Comparison of ENCODE assay signal across 8 mouse cellular contexts in the genomic region with DNA sequence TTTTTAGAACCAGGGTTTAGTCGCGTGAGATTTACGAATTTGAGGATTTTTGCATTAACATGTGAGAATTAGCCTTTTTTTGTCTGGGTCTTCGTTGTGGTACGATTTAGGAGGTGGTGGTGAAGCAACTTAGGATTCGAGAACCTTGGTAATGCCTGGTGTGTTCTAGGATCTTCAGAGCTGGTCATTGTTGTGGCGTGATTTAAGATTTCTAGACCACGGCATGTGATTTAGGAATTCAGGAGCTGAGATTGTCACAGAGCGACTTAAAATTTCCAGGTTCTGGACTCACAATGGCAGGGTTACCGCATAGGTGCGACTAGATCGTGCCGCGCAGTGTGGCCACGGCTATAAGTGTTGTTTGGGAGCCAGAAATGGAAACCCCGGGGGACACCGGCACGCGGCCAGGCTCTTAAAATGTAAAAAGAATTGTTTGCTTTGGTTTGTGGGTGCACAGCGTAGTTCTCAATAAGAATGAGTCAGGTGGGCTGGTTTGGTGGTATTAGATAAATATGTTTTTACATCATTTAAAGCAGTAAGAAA. TPM values are rescaled to one million over a fixed set of nuclear protein-coding genes. Genes with fewer than 3 reads are reported as not detected.
DNase-seq lines count a peak whose midpoint lies in the region; ATAC-seq and TF ChIP-seq lines count a peak whose summit lies in the region.

No protein-coding gene starts in this region.

- no peaks in the 10 kb centered on the region for H3K4me1 ChIP-seq in heart, adult 2 months (ENCODE audit: control insufficient read depth, insufficient read depth, low read length)
- H3K4me1 ChIP-seq in heart, embryonic 15.5 days (replicated peaks), result peaks cover 6% of the 10 kb centered on the region; the same call in 1 of the 2 replicates
- 0 out of 2 replicates have a peak, but pooled peaks cover 3% of the 10 kb centered on the region for H3K4me1 ChIP-seq in liver, postnatal 0 days (ENCODE audit: insufficient read depth)

- no peak for TF ChIP-seq CTCF in heart, adult 2 months (IDR thresholded peaks at IDR 0.05)
- no peak for TF ChIP-seq CTCF in liver, postnatal 0 days (IDR thresholded peaks at IDR 0.05; ENCODE audit: low read depth)

- peak overlapping the region; percentile 32 for H3K27ac ChIP-seq in heart, adult 2 months
- peak overlapping the region; percentile 84 for H3K27ac ChIP-seq in heart, embryonic 15.5 days
- H3K27ac ChIP-seq in liver, postnatal 0 days (ENCODE audit: low read depth), result no peak overlapping the region

- 54% methylated on average over 20 of the region's 20 CpGs for WGBS in heart, adult 2 months
- 42% methylated on average over 20 of the region's 20 CpGs for WGBS in heart, embryonic 15.5 days
- 52% methylated on average over 20 of the region's 20 CpGs for WGBS in liver, postnatal 0 days (ENCODE audit: insufficient replicate concordance)

- no peaks in the 10 kb centered on the region for H3K27me3 ChIP-seq in heart, adult 2 months (ENCODE audit: control insufficient read depth, insufficient read depth, low read length)
- H3K27me3 ChIP-seq in heart, embryonic 15.5 days, result no peaks in the 10 kb centered on the region
- H3K27me3 ChIP-seq in liver, postnatal 0 days (ENCODE audit: insufficient read depth, low read length), result peaks cover 45% of the 10 kb centered on the region

- peak overlapping the region; percentile 69 for H3K4me2 ChIP-seq in heart, embryonic 15.5 days
- H3K4me2 ChIP-seq in liver, postnatal 0 days (ENCODE audit: low read depth, low read length), result peak overlapping the region; percentile 59; the same call in 1 of the 2 replicates

- peaks cover 22% of the 10 kb centered on the region for H3K9me3 ChIP-seq in heart, embryonic 15.5 days (replicated peaks)
- H3K9me3 ChIP-seq in liver, postnatal 0 days (ENCODE audit: low read length), result peaks cover 10% of the 10 kb centered on the region

- DNase-seq in heart, adult 2 months, result no peak
- no peak for DNase-seq in heart, postnatal 25 days (ENCODE audit: low spot score)
- DNase-seq in R1 (ENCODE audit: low read depth, low spot score), result peak; percentile 41
- no peak for DNase-seq in liver, postnatal 0 days
- no peak for DNase-seq in adrenal gland, postnatal 36 days
- DNase-seq in frontal cortex, postnatal 36 days (ENCODE audit: low spot score in 2 of 2), result no peak

- no peak for TF ChIP-seq EP300 in heart, adult 2 months (IDR thresholded peaks at IDR 0.05; ENCODE audit: insufficient read depth, low read depth, low read length)
- TF ChIP-seq EP300 in liver, postnatal 0 days (IDR thresholded peaks at IDR 0.05; ENCODE audit: low read depth), result no peak

- no peak for ATAC-seq in heart, embryonic 15.5 days (replicated peaks; ENCODE audit: insufficient number of reproducible peaks, insufficient read depth, low FRiP score, low read depth)
- ATAC-seq in liver, postnatal 0 days, result no peak
- no peak for ATAC-seq in frontal cortex, adult (ENCODE audit: low TSS enrichment)

- intact Hi-C loops in heart, adult 2 months (cut with DNase I), result no loop called here
- intact Hi-C loops in heart, postnatal 25 days (cut with DNase I), result no loop called here

- peak overlapping the region; percentile 61 for H3K4me3 ChIP-seq in heart, adult 2 months
- peak overlapping the region; percentile 70 for H3K4me3 ChIP-seq in heart, embryonic 15.5 days
- H3K4me3 ChIP-seq in liver, postnatal 0 days (ENCODE audit: low read depth, low read length), result peak overlapping the region; percentile 41

- no peak overlapping the region; the same call in 1 of the 2 replicates for H3K9ac ChIP-seq in heart, adult 2 months (ENCODE audit: low read depth, low read length)
- peak overlapping the region; percentile 70 for H3K9ac ChIP-seq in heart, embryonic 15.5 days
- no peak overlapping the region for H3K9ac ChIP-seq in liver, postnatal 0 days (replicated peaks)

- no peak for TF ChIP-seq POLR2A in heart, adult 2 months (IDR thresholded peaks at IDR 0.05; ENCODE audit: insufficient read depth, low read depth, low read length)

- no peaks in the 10 kb centered on the region for H3K36me3 ChIP-seq in heart, adult 2 months (ENCODE audit: control insufficient read depth, insufficient read depth, low read length)
- H3K36me3 ChIP-seq in heart, embryonic 15.5 days, result peaks cover 20% of the 10 kb centered on the region
- no peaks in the 10 kb centered on the region for H3K36me3 ChIP-seq in liver, postnatal 0 days (replicated peaks; ENCODE audit: insufficient read depth, low read length)

- no peaks in the 10 kb centered on the region for H3K79me2 ChIP-seq in heart, adult 2 months (replicated peaks; ENCODE audit: control insufficient read depth, insufficient read depth, low read length)

RNA-seq across cellular contexts. Expression of a gene that starts 15.2 kb away (rescaled TPM):
- 1 to 10 TPM; 6.2 to 8.3 TPM for total RNA-seq in heart, adult 2 months (2021)
- 19.5 and 28.1 TPM in 2 replicates for polyA plus RNA-seq in heart, adult 2 months (2012; rRNA removed)
- 10 to 100 TPM; 12.3 to 15.2 TPM for total RNA-seq in heart, postnatal 25 days (2021)
- 1,527 and 1,993 TPM in 2 replicates for polyA plus RNA-seq in heart, embryonic 15.5 days (2015; fragmentation: Nextera tagmentation; extraction: Ambion mirVana)
- 117 and 119 TPM in 2 replicates for polyA plus RNA-seq in liver, postnatal 0 days (2015; fragmentation: Nextera tagmentation; extraction: Ambion mirVana)
- 10 to 100 TPM; 54.1 to 68.9 TPM for total RNA-seq in adrenal gland, postnatal 36 days (2021)

RNA-seq across cellular contexts. Expression of a gene that starts 45.0 kb away (rescaled TPM):
- 1 to 10 TPM; 1.3 to 1.4 TPM for total RNA-seq in heart, adult 2 months (2021)
- polyA plus RNA-seq in heart, adult 2 months (2012; rRNA removed), result 1.9 and 2.3 TPM in 2 replicates
- total RNA-seq in heart, postnatal 25 days (2021), result 1 to 10 TPM; 1.9 to 3.1 TPM
- 9.3 and 10.0 TPM in 2 replicates for polyA plus RNA-seq in heart, embryonic 15.5 days (2015; fragmentation: Nextera tagmentation; extraction: Ambion mirVana)
- polyA plus RNA-seq in liver, postnatal 0 days (2015; fragmentation: Nextera tagmentation; extraction: Ambion mirVana), result 2.8 TPM in 2 replicates
- 1 to 10 TPM; 6.1 to 9.6 TPM for total RNA-seq in adrenal gland, postnatal 36 days (2021)
